Mouse (Mus musculus) heart, postnatal 0 days (tissue): ENCODE results near the gene Rpl23.

ENCODE experiments used
- CTCF ChIP-seq: IDR thresholded peaks from 2 replicates; pipeline ENCODE4 v1.5.1; 2016; ENCODE audit warnings: antibody characterized with exemption, control low read depth, low read depth
- EP300 ChIP-seq: IDR thresholded peaks from 2 replicates; pipeline ENCODE4 v1.6.1; 2016; ENCODE audit warnings: antibody characterized with exemption, low read depth

DNA sequence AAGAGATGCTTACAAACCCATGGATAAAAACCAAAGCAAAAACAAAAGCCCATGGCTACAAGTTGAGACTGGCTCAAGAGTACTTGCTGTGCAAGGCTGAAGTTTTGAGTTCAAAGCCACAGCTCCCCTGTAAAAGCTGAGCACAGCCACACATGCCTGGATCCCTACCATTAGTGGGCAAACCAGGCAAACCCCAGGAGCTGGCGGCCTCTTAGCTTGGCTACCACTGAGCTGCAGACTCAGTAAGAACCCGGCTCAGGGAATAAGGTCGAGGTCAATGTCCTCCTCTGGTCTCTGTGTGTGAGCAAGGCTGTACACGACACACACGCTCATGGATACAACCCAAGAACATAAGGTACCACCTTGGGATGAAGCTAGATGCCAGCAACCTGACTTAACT is 33.7 kb downstream of the Rpl23 start:
- TF ChIP-seq CTCF (no peak), EP300 (no peak)
